Mouse (Mus musculus) spleen, adult 2 months (tissue): ENCODE results near the gene Klf14.

Experiments used
- CTCF ChIP-seq: fragments of 200-500 bp; IDR thresholded peaks from 2 replicates; pipeline ENCODE4 v1.5.1; 2011; ENCODE audit warnings: mild to moderate bottlenecking, inconsistent platforms; ENCODE audit not compliant: insufficient read depth, insufficient read length, insufficient replicate concordance; ENCODE audit errors: extremely low read depth
- POLR2A ChIP-seq: fragments of 200-500 bp; IDR thresholded peaks from 2 replicates; pipeline ENCODE4 v1.6.1; 2011; ENCODE audit warnings: low read depth, low read length, inconsistent platforms

DNA sequence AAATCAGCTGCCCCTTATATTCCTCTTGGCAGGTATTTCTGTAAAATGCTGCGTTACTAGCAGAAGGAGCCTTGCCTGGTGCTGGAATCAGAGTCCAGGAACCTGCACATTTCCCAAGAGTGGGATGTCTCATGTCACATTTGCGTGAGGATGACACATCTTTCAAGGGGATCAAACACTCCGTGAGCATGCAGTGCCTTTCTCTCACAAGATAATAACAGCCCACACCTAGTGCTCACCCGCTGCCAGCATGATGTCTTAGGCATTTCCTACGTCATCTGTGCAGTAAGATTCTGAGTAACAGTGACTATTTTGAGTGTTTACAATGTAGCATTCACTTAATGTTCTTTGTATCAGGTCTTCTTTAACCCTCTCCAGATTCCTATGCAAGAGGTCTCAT, 22.5 kb upstream of the Klf14 start:
- TF ChIP-seq CTCF = no peak
- no peak for TF ChIP-seq POLR2A
